Mouse (Mus musculus): ENCODE measurements around the gene Sap30bp.

- no peak for TF ChIP-seq POLR2A (IDR thresholded peaks at IDR 0.05; ENCODE audit: low read depth, low read length)
- TF ChIP-seq JUN (IDR thresholded peaks at IDR 0.05; ENCODE audit: insufficient read depth, low read depth, low read length), result no peak
- TF ChIP-seq KAT2A (IDR thresholded peaks at IDR 0.05; ENCODE audit: insufficient replicate concordance, low read length), result no peak
- TF ChIP-seq EP300 (IDR thresholded peaks at IDR 0.05; ENCODE audit: low read length), result no peak
- TF ChIP-seq CTCF (conservative IDR thresholded peaks at IDR 0.05 in 1 of 2, IDR thresholded peaks at IDR 0.05 in 1 of 2; ENCODE audit: low read depth in 2 of 2, low read length in 2 of 2), result no peak
- no peak for TF ChIP-seq ZMIZ1 (IDR thresholded peaks at IDR 0.05; ENCODE audit: low read depth, low read length)
- TF ChIP-seq ZC3H11A (IDR thresholded peaks at IDR 0.05; ENCODE audit: low read depth, low read length), result no peak
- no peak for TF ChIP-seq MAZ (IDR thresholded peaks at IDR 0.05; ENCODE audit: low read depth, low read length)
- no peak for TF ChIP-seq MEF2A (IDR thresholded peaks at IDR 0.05; ENCODE audit: borderline replicate concordance, low read depth, low read length)
- no peak for TF ChIP-seq RCOR1 (conservative IDR thresholded peaks at IDR 0.05; ENCODE audit: low read depth, low read length)
- TF ChIP-seq TCF12 (IDR thresholded peaks at IDR 0.05; ENCODE audit: low read depth, low read length), result no peak
- no peak for TF ChIP-seq CHD1 (IDR thresholded peaks at IDR 0.05; ENCODE audit: low read depth, low read length)
Observed at GRCm38 (mm10) chr11:115899486-115900266, 33.4 kb upstream of the Sap30bp start, which contains the start of gene Smim5.
